Mouse (Mus musculus): Measurements from ENCODE around the gene Mrpl48.

GRCm38 (mm10) chr7:100550338-100551007, 57.6 kb downstream of the Mrpl48 start:
- peak; percentile 35 for TF ChIP-seq CTCF (conservative IDR thresholded peaks at IDR 0.05; ENCODE audit: low read length)
- no peak for TF ChIP-seq POU5F1 (IDR thresholded peaks at IDR 0.05; ENCODE audit: borderline replicate concordance, low read length)
- TF ChIP-seq NANOG (IDR thresholded peaks at IDR 0.05; ENCODE audit: borderline replicate concordance, low read length): no peak

All from E14TG2a.4 (cell line).